Mouse (Mus musculus): Measurements from ENCODE around the gene Arfgap2. TPM values are rescaled to one million over a fixed set of nuclear protein-coding genes. Genes with fewer than 3 reads are reported as not detected.

Arfgap2 gene
- polyA plus RNA-seq, 1 experiment, result 38.4 TPM

- H3K4me1 ChIP-seq (ENCODE audit: control insufficient read depth, insufficient read depth, low read length), result no peaks in the 10 kb centered on the region
- H3K27me3 ChIP-seq (replicated peaks; ENCODE audit: control insufficient read depth, insufficient read depth, low read length), result no peaks in the 10 kb centered on the region
- no peak for TF ChIP-seq POLR2A (IDR thresholded peaks at IDR 0.05; ENCODE audit: low read depth, low read length)
- no peak for TF ChIP-seq CTCF (conservative IDR thresholded peaks at IDR 0.05; ENCODE audit: insufficient read depth, insufficient read length, low read depth, low read length)
- no peaks in the 10 kb centered on the region for H3K36me3 ChIP-seq (ENCODE audit: control insufficient read depth, insufficient read depth, low read length)
- no peak for DNase-seq
- H3K4me3 ChIP-seq (ENCODE audit: insufficient read depth, low read depth, low read length), result no peak overlapping the region
- H3K27ac ChIP-seq (ENCODE audit: insufficient read depth, low read depth, low read length), result no peak overlapping the region
- WGBS, result 49% methylated on average over 8 of the region's 8 CpGs
Observed at GRCm38 (mm10) chr2:91254725-91255380, 9.9 kb upstream of the Arfgap2 start.

- H3K4me1 ChIP-seq (ENCODE audit: control insufficient read depth, insufficient read depth, low read length), result no peaks in the 10 kb centered on the region
- no peak for TF ChIP-seq CTCF (conservative IDR thresholded peaks at IDR 0.05; ENCODE audit: insufficient read depth, insufficient read length, low read depth, low read length)
- TF ChIP-seq POLR2A (IDR thresholded peaks at IDR 0.05; ENCODE audit: low read depth, low read length), result no peak
- 6% methylated on average over 27 of the region's 27 CpGs for WGBS
- H3K27me3 ChIP-seq (replicated peaks; ENCODE audit: control insufficient read depth, insufficient read depth, low read length), result no peaks in the 10 kb centered on the region
- H3K27ac ChIP-seq (ENCODE audit: insufficient read depth, low read depth, low read length), result peak within 1 kb of the TSS; percentile 45
- H3K4me3 ChIP-seq (ENCODE audit: insufficient read depth, low read depth, low read length), result peak within 1 kb of the TSS; percentile 87
- DNase-seq, result peak; percentile 31
- no peaks in the 10 kb centered on the region for H3K36me3 ChIP-seq (ENCODE audit: control insufficient read depth, insufficient read depth, low read length)
Observed at GRCm38 (mm10) chr2:91255661-91256150, 9.1 kb upstream of the Arfgap2 start, which contains the start of gene Pacsin3. Gene Pacsin3 (plus strand): TSS chr2:91255954.

DNA sequence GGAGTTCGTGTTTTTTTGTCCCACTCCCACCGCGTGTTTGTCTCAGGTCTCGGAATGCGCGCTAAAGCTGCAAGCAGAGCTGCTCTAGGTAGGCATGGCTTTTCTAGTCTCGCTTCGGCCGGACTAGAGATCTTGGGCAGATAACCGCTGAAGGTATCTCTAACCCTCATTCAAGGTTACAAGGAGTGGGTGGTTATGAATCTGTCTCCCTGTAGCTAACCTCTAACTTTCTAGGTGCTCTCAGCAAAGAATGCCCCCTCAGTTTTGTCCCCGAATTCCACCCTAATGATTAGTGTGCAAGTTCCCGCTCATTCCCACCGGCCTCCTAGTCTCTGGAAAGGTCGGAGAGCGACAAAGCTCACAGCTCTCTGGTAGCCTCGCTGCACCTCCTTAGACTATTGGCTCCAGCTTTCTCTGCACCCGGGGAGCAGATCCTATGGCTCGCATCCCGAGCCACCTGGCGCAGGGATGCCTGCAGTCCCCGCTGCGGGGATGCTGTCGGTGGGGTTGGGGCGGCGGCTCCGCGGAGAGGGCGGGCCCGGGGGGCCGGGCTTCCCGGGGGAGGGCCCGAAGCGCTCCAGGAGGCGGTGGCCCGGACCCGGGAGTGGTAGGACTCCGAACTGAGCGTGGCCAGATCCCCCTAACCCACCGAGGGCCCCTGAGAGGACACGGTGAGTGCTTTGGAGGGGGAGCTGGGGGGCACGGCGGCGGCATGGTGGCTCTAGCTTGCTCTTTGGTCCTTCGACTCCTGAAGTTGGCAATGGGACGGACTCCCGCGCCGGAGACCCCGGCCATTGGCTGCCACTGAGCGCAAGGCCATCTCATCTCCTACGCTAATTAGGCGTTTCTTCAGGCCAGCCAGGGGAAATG, 8.3 kb upstream of the Arfgap2 start:
- peak; percentile 72 for DNase-seq
- peak overlapping the region; percentile 45 for H3K27ac ChIP-seq (ENCODE audit: insufficient read depth, low read depth, low read length)
- no peak for TF ChIP-seq POLR2A (IDR thresholded peaks at IDR 0.05; ENCODE audit: low read depth, low read length)
- TF ChIP-seq CTCF (conservative IDR thresholded peaks at IDR 0.05; ENCODE audit: insufficient read depth, insufficient read length, low read depth, low read length), result no peak
- no peaks in the 10 kb centered on the region for H3K4me1 ChIP-seq (ENCODE audit: control insufficient read depth, insufficient read depth, low read length)
- under 1% methylated on average over 52 of the region's 52 CpGs for WGBS
- no peaks in the 10 kb centered on the region for H3K27me3 ChIP-seq (replicated peaks; ENCODE audit: control insufficient read depth, insufficient read depth, low read length)
- H3K4me3 ChIP-seq (ENCODE audit: insufficient read depth, low read depth, low read length), result peak overlapping the region; percentile 87
- H3K36me3 ChIP-seq (ENCODE audit: control insufficient read depth, insufficient read depth, low read length), result no peaks in the 10 kb centered on the region

DNA sequence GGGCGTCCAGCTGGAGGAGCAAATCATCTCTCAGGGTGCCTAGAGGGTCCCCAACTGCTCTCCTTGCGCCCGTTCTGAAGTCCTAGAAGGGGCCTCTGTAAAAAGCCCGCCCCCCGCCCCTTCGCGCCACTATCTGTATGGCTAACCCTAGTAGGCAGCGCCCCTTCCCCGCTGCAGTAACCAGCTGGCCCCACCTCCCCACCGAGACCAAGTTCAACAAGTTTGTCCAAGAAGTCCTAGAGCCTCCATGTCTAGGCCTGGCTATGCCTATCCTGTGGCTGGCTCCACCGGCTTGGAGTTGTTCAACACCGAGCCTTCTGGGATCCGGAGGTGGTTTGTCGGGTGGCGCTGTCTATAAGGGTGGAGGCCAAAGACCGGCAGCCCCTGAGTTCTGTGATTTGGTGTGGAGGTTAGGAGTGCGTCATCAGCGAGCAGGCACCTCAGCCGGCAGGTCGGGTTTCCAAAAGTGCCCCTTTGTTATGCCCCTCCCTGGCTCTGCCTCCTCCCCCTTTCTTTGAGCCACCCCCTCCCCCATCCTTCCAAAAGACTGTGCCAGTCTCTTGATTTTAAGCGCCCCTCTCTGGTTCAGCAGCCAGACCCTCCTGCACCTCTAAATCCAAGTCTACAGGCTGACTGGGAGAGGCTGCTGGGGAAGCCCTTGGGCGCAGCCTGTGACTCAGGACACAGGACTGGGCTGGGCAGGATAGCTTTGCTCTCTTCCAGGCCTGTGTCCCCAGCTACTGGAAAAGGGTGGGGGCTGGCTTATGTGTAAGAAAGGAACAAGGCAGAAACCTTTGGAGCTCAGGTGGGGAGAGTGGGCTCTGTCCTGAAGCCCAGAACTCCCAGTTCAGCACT, 7.4 kb upstream of the Arfgap2 start:
- Histone ChIP-seq H3K4me3 (ENCODE audit: insufficient read depth, low read depth, low read length) (peak overlapping the region; percentile 87), H3K27me3 (replicated peaks; ENCODE audit: control insufficient read depth, insufficient read depth, low read length) (no peaks in the 10 kb centered on the region), H3K36me3 (ENCODE audit: control insufficient read depth, insufficient read depth, low read length) (no peaks in the 10 kb centered on the region), H3K27ac (ENCODE audit: insufficient read depth, low read depth, low read length) (peak overlapping the region; percentile 45), H3K4me1 (ENCODE audit: control insufficient read depth, insufficient read depth, low read length) (no peaks in the 10 kb centered on the region)
- WGBS, result 3% methylated on average over 22 of the region's 22 CpGs
- TF ChIP-seq POLR2A (IDR thresholded peaks at IDR 0.05; ENCODE audit: low read depth, low read length) (no peak), CTCF (conservative IDR thresholded peaks at IDR 0.05; ENCODE audit: insufficient read depth, insufficient read length, low read depth, low read length) (no peak)
- DNase-seq, result peak; percentile 63

DNA sequence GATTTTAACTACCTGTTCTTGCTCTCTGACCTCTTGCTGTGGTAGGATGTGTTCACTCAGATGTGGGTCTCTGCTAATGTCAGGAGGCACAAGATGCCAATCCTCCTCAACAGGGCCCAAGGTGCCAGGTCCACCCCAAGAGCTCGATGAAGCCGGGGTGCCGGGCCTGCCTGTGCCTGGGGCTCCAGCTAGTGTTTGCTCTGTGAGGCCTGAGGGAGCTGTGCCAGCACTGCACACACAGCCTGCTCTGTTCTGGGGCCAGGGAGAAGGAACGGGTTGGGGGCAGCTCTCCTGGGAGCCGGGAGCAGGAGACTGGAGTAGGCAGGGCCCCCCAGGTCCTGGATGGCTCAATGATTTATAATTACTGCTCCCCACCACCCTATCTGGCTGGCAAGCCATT, 6.7 kb upstream of the Arfgap2 start:
- peak; percentile 18 for DNase-seq
- Histone ChIP-seq H3K4me3 (ENCODE audit: insufficient read depth, low read depth, low read length) (peak overlapping the region; percentile 87), H3K27me3 (replicated peaks; ENCODE audit: control insufficient read depth, insufficient read depth, low read length) (no peaks in the 10 kb centered on the region), H3K36me3 (ENCODE audit: control insufficient read depth, insufficient read depth, low read length) (no peaks in the 10 kb centered on the region), H3K27ac (ENCODE audit: insufficient read depth, low read depth, low read length) (peak overlapping the region; percentile 11), H3K4me1 (ENCODE audit: control insufficient read depth, insufficient read depth, low read length) (no peaks in the 10 kb centered on the region)
- TF ChIP-seq POLR2A (IDR thresholded peaks at IDR 0.05; ENCODE audit: low read depth, low read length), result no peak
- TF ChIP-seq CTCF (conservative IDR thresholded peaks at IDR 0.05; ENCODE audit: insufficient read depth, insufficient read length, low read depth, low read length), result no peak
- WGBS, result 53% methylated on average over 5 of the region's 5 CpGs

DNA sequence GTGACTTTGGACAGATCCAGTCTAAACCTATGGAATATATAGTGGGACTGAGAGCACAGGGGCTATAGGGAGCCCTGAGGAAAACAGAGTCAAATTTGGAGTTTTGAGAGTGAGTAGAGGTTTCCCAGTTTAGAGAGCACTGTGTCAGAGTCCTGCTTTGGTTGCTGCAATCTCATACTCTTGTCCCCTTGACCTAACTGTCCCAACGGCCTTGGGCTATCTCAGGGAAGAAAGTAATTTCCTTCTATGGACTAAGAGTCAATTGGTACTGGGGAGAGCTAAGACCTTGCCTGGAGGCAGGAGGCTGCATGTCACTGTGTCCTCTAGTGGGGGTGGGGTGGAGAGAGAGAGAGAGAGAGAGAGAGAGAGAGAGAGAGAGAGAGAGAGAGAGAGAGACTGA, 5.9 kb upstream of the Arfgap2 start:
- H3K4me1 ChIP-seq (ENCODE audit: control insufficient read depth, insufficient read depth, low read length), result no peaks in the 10 kb centered on the region
- WGBS, result 70% methylated on average over 1 of the region's 1 CpGs
- no peak overlapping the region for H3K4me3 ChIP-seq (ENCODE audit: insufficient read depth, low read depth, low read length)
- 0 out of 2 replicates have a peak overlapping the region, but pooled peaks have one; percentile 6 for H3K27ac ChIP-seq (ENCODE audit: insufficient read depth, low read depth, low read length)
- H3K27me3 ChIP-seq (replicated peaks; ENCODE audit: control insufficient read depth, insufficient read depth, low read length), result no peaks in the 10 kb centered on the region
- TF ChIP-seq POLR2A (IDR thresholded peaks at IDR 0.05; ENCODE audit: low read depth, low read length) (no peak), CTCF (conservative IDR thresholded peaks at IDR 0.05; ENCODE audit: insufficient read depth, insufficient read length, low read depth, low read length) (no peak)
- no peak for DNase-seq
- H3K36me3 ChIP-seq (ENCODE audit: control insufficient read depth, insufficient read depth, low read length), result no peaks in the 10 kb centered on the region
